Mouse (Mus musculus) adrenal gland, postnatal 14 days (tissue): ENCODE measurements around the gene Tjp2. TPM values are rescaled to one million over a fixed set of nuclear protein-coding genes. Genes with fewer than 3 reads are reported as not detected.

Experiments used
- DNase-seq: peaks from one replicate; pipeline ENCODE4 v3.0.0; 2021; ENCODE audit warnings: mixed read lengths
- total RNA-seq: library from RNA; stranded (reverse); gene quantifications from 2 replicates; pipeline ENCODE4 v1.2.3, GENCODE M21; 2021

Tjp2 gene
- total RNA-seq, 1 experiment from 2014 or later, result 11.2 TPM

- DNase-seq, result no peak
Measured at GRCm38 (mm10) chr19:24058021-24058420, 166.8 kb downstream of the Tjp2 start.

- no peak for DNase-seq
Measured at GRCm38 (mm10) chr19:24056880-24057279, 167.9 kb downstream of the Tjp2 start.

- no peak for DNase-seq
Measured at GRCm38 (mm10) chr19:24054904-24055303, 169.9 kb downstream of the Tjp2 start.

GRCm38 (mm10) chr19:24054265-24054664, 170.6 kb downstream of the Tjp2 start:
- DNase-seq, result no peak

GRCm38 (mm10) chr19:24050514-24050913, 174.3 kb downstream of the Tjp2 start:
- DNase-seq, result no peak

GRCm38 (mm10) chr19:24049329-24049728, 175.5 kb downstream of the Tjp2 start:
- no peak for DNase-seq

- DNase-seq, result no peak
Measured at GRCm38 (mm10) chr19:24046395-24046993, 178.3 kb downstream of the Tjp2 start.

Other genes with a start within 250 kb of the Tjp2 start
- 8.7 and 12.3 TPM in 2 replicates for gene Fam189a2, start 194.0 kb downstream of the Tjp2 start, total RNA-seq
- 22.2 and 22.5 TPM in 2 replicates for gene Fxn, start 55.6 kb upstream of the Tjp2 start, total RNA-seq